Mouse (Mus musculus) cortical plate, adult 2 months (tissue): ENCODE results near the gene Uba52.

Source experiments
- CTCF ChIP-seq: fragments of 200-500 bp; IDR thresholded peaks from 2 replicates; pipeline ENCODE4 v1.5.1; 2011; ENCODE audit warnings: mild to moderate bottlenecking, control low read depth, low read length; ENCODE audit not compliant: insufficient read depth; ENCODE audit errors: extremely low read depth
- POLR2A ChIP-seq: fragments of 200-500 bp; IDR thresholded peaks from 2 replicates; pipeline ENCODE4 v1.6.1; 2011; ENCODE audit warnings: mild to moderate bottlenecking, low read length, control low read depth; ENCODE audit not compliant: insufficient read depth; ENCODE audit errors: extremely low read depth

DNA sequence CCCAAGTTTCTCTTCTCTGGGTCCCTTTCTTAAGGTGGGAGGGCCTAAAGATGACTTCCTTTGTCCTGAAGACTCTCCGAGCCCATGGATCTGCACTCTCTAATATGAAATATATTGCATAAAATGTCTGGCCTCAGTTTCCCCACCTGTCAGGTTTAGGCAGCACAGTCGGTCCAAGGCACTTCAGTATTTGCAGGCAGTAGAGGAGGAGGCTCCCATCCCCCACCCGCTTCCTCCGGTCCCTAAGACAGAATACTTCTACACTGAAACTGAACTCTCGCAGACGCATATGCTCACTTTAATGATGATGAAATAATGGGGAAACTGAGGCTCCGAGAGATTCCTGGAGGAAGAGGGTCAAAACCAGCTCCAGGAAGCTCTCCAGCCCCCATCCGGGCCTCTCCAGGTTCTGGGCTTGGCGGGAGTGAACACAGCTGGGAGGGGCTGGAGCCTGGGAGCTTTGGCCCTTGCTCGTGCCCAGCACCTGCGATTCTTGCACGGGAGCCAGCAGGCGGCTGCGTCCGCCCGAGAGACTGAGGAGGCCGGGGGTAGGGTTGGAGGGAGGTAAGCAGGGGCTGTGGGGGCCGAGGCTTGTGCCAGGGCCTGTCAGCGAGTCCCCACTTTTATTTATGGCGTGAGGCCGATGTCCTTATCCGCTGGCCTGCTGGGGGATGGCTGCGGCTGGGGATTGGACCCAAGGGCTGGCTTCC, 8.6 kb downstream of the Uba52 start:
- TF ChIP-seq POLR2A = no peak
- no peak for TF ChIP-seq CTCF
